Mouse (Mus musculus) cortical plate, adult 2 months (tissue): ENCODE data around the gene Ncl. TPM values are rescaled to one million over a fixed set of nuclear protein-coding genes. Genes with fewer than 3 reads are reported as not detected.

Experiments
- H3K27ac ChIP-seq: fragments of 200-500 bp; 2 replicates; pipeline ENCODE4 v1.5.1; 2012; ENCODE audit warnings: low read length, control low read depth, inconsistent platforms; ENCODE audit not compliant: insufficient read depth
- H3K4me1 ChIP-seq: fragments of 200-500 bp; 2 replicates; pipeline ENCODE4 v1.6.1; 2011; ENCODE audit warnings: low read length; ENCODE audit not compliant: control insufficient read depth, insufficient read depth
- H3K4me3 ChIP-seq: fragments of 200-500 bp; 2 replicates; pipeline ENCODE4 v1.5.1; 2011; ENCODE audit warnings: mild to moderate bottlenecking, low read length, control low read depth; ENCODE audit not compliant: insufficient read depth
- CTCF ChIP-seq: fragments of 200-500 bp; IDR thresholded peaks from 2 replicates; pipeline ENCODE4 v1.5.1; 2011; ENCODE audit warnings: mild to moderate bottlenecking, control low read depth, low read length; ENCODE audit not compliant: insufficient read depth; ENCODE audit errors: extremely low read depth
- POLR2A ChIP-seq: fragments of 200-500 bp; IDR thresholded peaks from 2 replicates; pipeline ENCODE4 v1.6.1; 2011; ENCODE audit warnings: mild to moderate bottlenecking, low read length, control low read depth; ENCODE audit not compliant: insufficient read depth; ENCODE audit errors: extremely low read depth
- polyA plus RNA-seq: library from polyadenylated mRNA; depleted of rRNA; stranded (reverse); fragments of >200 nt; gene quantifications from 2 replicates; pipeline ENCODE4 v1.2.3, GENCODE M21; 2012

Gene Ncl
- polyA plus RNA-seq, 1 experiment = 103 TPM

DNA sequence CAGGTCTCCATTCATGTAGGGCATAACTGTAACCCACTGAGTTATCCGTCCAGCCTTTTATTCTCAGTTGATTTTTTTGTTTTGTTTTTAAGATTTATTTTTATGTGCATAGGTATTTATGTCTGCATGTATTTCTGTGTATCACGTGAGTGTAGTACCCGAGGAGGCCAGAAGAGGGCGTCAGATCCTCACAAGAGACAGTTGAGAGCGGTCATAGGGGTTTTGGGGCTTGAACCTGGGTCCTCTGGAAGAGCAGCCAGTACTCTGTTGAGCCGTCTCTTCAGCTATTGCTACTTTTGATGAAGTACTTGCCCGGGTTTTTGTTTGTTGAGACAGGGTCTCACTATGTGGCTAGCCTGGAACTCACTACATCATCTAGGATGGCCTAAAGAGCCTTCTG is 36.7 kb upstream of the Ncl start:
- Histone ChIP-seq H3K4me1 (no peaks in the 10 kb centered on the region), H3K27ac (no peak overlapping the region), H3K4me3 (no peak overlapping the region)
- no peak for TF ChIP-seq POLR2A
- TF ChIP-seq CTCF = no peak

DNA sequence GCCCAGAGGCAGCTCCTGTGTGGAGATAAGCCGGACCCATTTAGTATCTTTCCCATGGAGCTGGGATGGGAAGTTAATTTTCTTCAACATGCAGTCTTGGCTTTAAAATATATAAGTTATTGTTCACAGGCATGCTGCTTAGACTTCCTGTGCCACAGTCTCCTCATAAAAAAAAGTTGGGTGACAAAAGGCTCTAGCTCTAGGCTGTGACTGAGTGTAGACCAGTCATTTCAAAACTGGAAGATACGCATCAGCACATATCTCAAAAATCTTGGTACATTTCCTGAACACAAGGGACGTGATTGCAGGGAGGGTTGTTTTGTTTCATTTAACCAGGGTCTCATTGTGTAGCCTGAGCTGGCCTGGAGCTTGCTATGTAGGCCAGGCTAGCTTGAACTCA is 35.0 kb upstream of the Ncl start:
- Histone ChIP-seq H3K27ac (no peak overlapping the region), H3K4me3 (no peak overlapping the region), H3K4me1 (no peaks in the 10 kb centered on the region)
- TF ChIP-seq CTCF (no peak), POLR2A (no peak)

DNA sequence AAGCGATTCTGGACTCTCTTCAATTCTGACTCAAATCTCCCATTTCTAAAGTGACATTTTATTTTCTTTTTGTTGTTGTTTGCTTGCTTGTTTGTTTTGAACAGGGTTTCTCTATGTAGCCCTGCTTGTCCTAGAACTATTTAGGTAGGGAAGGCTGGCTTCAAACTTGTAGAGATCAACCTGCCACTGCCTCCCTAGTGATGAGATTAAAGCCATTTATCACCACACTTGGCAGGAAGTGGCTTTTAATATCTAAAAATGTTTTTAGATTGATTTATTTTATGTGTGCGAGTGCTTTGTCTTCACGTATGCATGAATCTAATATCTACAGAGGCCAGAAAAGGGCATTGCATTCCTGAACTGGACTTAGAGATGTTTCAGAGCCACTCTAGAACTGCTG is 34.0 kb upstream of the Ncl start:
- TF ChIP-seq CTCF = no peak
- no peak for TF ChIP-seq POLR2A
- Histone ChIP-seq H3K27ac (no peak overlapping the region), H3K4me1 (no peaks in the 10 kb centered on the region), H3K4me3 (no peak overlapping the region)

DNA sequence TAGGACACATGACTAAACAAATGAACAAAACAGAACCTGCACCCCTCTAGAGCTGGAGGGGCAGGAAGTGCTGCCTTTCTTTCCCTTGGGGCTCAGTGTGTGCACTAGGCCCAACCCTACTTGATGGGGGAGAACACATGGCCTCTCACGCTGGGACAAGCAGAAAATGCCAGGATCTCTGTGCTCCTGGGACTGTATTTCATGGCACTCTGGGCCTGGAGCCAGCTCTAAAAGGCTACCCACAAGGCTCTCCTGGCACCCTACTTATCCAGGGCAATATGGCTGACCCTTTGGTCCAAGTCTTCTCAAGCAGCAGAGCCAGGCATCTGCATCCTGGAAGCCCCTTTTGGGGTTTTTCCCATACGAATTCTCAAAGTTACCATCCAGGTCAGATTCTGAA is 32.2 kb upstream of the Ncl start:
- no peaks in the 10 kb centered on the region for H3K4me1 ChIP-seq
- no peak for TF ChIP-seq POLR2A
- TF ChIP-seq CTCF = no peak

GRCm38 (mm10) chr1:86389230-86389629 is 30.0 kb upstream of the Ncl start:
- Histone ChIP-seq H3K4me3 (no peak overlapping the region), H3K27ac (no peak overlapping the region)
- TF ChIP-seq POLR2A (no peak), CTCF (peak; percentile 82)

More for the DNA sequence above, 32.2 kb upstream of the Ncl start:
- Histone ChIP-seq H3K27ac (no peak overlapping the region), H3K4me3 (no peak overlapping the region)

GRCm38 (mm10) chr1:86381027-86381426 is 21.8 kb upstream of the Ncl start:
- TF ChIP-seq POLR2A (no peak), CTCF (peak; percentile 68)
- H3K4me3 ChIP-seq = no peak overlapping the region
- H3K27ac ChIP-seq = no peak overlapping the region
- peaks cover 8% of the 10 kb centered on the region for H3K4me1 ChIP-seq

More at GRCm38 (mm10) chr1:86389230-86389629, 30.0 kb upstream of the Ncl start:
- H3K4me1 ChIP-seq = no peaks in the 10 kb centered on the region

DNA sequence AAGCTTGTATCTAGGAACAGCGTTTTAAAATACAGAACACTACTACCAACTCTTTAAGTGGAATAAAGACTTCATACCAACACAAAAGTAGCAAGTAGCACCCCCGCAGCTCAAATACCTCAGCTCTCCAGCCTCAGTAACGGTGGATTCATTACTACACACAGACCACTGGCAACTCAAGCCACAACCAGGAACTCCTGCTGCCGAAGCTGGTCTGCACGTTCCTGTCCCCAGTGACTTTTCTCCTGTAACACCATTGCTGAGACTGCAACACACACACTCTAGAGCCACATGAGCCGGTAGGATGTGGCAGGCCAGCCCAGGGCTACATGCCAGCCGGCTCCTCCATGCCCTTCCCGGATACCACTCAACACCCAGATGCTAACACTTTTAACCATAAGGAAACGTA is 20.0 kb upstream of the Ncl start:
- no peak overlapping the region for H3K4me3 ChIP-seq
- H3K4me1 ChIP-seq = peaks cover 8% of the 10 kb centered on the region
- no peak overlapping the region for H3K27ac ChIP-seq
- TF ChIP-seq CTCF (no peak), POLR2A (no peak)

- H3K4me1 ChIP-seq = peaks cover 8% of the 10 kb centered on the region
- no peak overlapping the region for H3K4me3 ChIP-seq
- no peak overlapping the region for H3K27ac ChIP-seq
- TF ChIP-seq CTCF = no peak
These were observed 19.5 kb upstream of the Ncl start for GRCm38 (mm10) chr1:86378662-86379061.

GRCm38 (mm10) chr1:86376354-86376753 is 17.2 kb upstream of the Ncl start:
- H3K4me3 ChIP-seq = no peak overlapping the region
- H3K4me1 ChIP-seq = peaks cover 8% of the 10 kb centered on the region
- no peak overlapping the region for H3K27ac ChIP-seq
- TF ChIP-seq CTCF (no peak), POLR2A (no peak)

- Histone ChIP-seq H3K4me1 (peaks cover 1% of the 10 kb centered on the region; the same call in 1 of the 2 replicates), H3K4me3 (no peak overlapping the region), H3K27ac (no peak overlapping the region)
- peak; percentile 74 for TF ChIP-seq CTCF
- no peak for TF ChIP-seq POLR2A
These were observed 12.8 kb upstream of the Ncl start for GRCm38 (mm10) chr1:86371997-86372396.

- Histone ChIP-seq H3K4me3 (no peak overlapping the region), H3K4me1 (no peaks in the 10 kb centered on the region), H3K27ac (no peak overlapping the region)
- no peak for TF ChIP-seq POLR2A
- no peak for TF ChIP-seq CTCF
These were observed 8.9 kb upstream of the Ncl start for GRCm38 (mm10) chr1:86368086-86368485.
